Mouse (Mus musculus): ENCODE measurements at regions not wholly inside any gene's neighbourhood (a gene's known extent, or its start where the extent isn't known, plus 50 kb on each side); places are given as distances from the start of the nearest gene placed in this dataset.

DNA sequence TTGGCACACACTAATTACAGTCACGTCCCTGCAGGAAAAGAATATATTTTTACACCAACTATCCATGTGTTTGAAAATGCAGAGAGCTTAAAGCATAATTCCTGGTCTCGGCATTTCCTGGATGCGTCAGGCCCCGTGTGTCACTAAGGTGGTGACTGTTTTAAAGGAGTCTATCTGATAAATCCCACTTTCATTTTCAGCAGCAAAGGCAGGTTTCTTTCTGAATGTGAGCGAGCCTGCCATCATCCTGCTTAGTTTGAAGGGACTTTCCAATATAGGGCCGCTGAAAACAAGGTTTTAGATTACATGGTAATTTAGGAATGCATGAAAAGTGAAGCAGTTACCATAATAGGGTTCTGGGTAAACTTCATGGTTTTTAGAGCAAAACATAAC is 77.5 kb upstream of the Arid5b start:
- Histone ChIP-seq H3K27ac (no peak overlapping the region), H3K4me2 (ENCODE audit: low read depth) (no peak overlapping the region), H3K4me1 (replicated peaks; ENCODE audit: control insufficient read depth in 2 of 2, insufficient read depth in 2 of 2, low read length in 1 of 2) (0 out of 4 replicates have a peak, but pooled peaks cover 0 to 2% of the 10 kb centered on the region in 2 experiments), H3K36me3 (replicated peaks; ENCODE audit: control insufficient read depth, insufficient read depth, low read depth) (no peaks in the 10 kb centered on the region), H3K9me3 (ENCODE audit: control insufficient read depth, low read length) (no peaks in the 10 kb centered on the region), H3K4me3 (ENCODE audit: insufficient read depth in 1 of 2, low read depth in 2 of 2, low read length in 2 of 2) (no peak overlapping the region), H3K9ac (replicated peaks) (no peak overlapping the region), H3K27me3 (ENCODE audit: control insufficient read depth, insufficient read depth, low read length) (no peaks in the 10 kb centered on the region)
- DNase-seq (ENCODE audit: low read depth in 3 of 3, low spot score in 3 of 3) (no peak), ATAC-seq (ENCODE audit: insufficient read depth) (no peak)
- 54% methylated on average over 6 of the region's 6 CpGs for WGBS (ENCODE audit: insufficient replicate concordance)
- TF ChIP-seq EP300 (IDR thresholded peaks at IDR 0.05; ENCODE audit: low read depth) (no peak), CTCF (IDR thresholded peaks at IDR 0.05; ENCODE audit: low read depth) (no peak)

DNA sequence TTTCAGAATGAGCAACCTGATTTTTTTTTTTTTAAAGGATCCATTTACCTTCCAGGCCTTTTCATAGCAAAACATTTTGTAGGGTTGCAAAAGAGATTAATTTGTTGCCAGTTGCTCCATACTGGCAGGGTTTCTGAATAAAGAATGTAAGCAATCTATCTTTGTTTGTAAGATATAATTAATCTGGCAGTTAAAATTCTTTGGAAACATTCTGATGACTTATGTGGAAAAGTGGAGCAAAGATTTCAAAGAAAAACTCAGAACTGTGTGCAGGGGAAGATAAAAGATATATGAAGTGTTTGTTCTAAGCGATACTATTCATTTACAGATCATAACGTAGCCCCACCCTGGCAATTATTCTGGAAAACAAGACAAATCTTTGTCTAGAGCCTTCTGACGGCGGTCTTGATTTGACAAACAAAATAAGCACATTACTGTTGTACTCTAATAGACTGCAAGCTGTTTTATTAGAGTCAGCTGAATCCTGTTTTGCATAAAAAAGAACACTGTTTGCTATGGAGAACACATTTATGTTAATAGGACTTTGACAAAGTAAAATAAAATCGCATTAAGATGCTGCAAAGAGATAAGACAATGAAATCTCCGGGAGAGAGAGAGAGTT is 77.0 kb upstream of the Arid5b start:
- Histone ChIP-seq H3K4me2 (ENCODE audit: low read depth) (no peak overlapping the region), H3K4me3 (ENCODE audit: insufficient read depth in 1 of 2, low read depth in 2 of 2, low read length in 2 of 2) (no peak overlapping the region), H3K9me3 (ENCODE audit: control insufficient read depth, low read length) (no peaks in the 10 kb centered on the region), H3K4me1 (replicated peaks; ENCODE audit: control insufficient read depth in 2 of 2, insufficient read depth in 2 of 2, low read length in 1 of 2) (0 out of 4 replicates have a peak, but pooled peaks cover 0 to 2% of the 10 kb centered on the region in 2 experiments), H3K9ac (replicated peaks) (no peak overlapping the region), H3K27me3 (ENCODE audit: control insufficient read depth, insufficient read depth, low read length) (no peaks in the 10 kb centered on the region), H3K27ac (no peak overlapping the region), H3K36me3 (replicated peaks; ENCODE audit: control insufficient read depth, insufficient read depth, low read depth) (no peaks in the 10 kb centered on the region)
- ATAC-seq (ENCODE audit: insufficient read depth): no peak
- 53% methylated on average over 6 of the region's 6 CpGs for WGBS (ENCODE audit: insufficient replicate concordance)
- no peak for DNase-seq (ENCODE audit: low read depth in 3 of 3, low spot score in 3 of 3)
- no peak for TF ChIP-seq CTCF (IDR thresholded peaks at IDR 0.05; ENCODE audit: low read depth)
- no peak for TF ChIP-seq EP300 (IDR thresholded peaks at IDR 0.05; ENCODE audit: low read depth)

DNA sequence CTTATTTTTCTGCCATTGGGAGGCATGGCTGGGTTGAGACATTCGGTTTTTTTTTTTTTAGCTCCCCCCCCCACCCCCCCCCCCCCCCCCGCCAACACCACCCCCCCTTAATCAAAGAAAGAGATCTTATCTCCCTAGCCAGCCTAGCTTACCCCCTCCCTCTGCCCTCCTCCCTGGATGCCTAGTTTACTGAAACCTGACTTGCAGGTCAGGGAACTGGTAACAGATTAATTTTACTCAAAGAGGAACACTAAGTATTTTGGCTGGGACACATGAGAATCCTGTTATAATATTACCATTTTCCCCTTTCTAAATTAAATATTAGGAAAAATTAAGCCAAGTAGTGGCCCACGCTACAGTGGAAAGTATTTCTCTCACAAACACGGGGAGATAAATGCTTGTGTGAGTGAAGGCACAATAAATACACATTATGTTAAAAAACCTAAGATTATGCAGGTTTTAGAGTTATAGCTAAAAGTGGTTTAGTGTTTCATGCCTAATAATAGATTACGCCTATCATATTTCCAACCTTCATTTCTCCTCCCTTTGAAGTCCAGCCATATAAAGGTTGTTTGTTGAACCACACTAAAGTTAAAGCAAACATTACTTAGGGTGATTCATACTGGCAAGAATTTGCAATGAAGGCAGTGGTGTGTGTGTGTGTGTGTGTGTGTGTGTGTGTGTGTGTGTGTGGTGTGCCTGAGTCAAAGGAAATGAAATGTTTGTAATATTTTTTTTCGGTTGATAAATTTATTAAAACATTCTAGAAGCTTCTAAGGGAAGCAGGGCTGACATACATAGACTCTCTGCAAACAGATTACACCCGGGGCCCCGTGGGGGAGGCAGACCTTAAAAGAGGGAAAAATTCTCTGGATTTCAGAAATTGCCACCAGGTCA is 76.0 kb upstream of the Arid5b start:
- TF ChIP-seq CTCF (IDR thresholded peaks at IDR 0.05; ENCODE audit: low read depth) (no peak), EP300 (IDR thresholded peaks at IDR 0.05; ENCODE audit: low read depth) (no peak)
- ATAC-seq (ENCODE audit: insufficient read depth) (no peak), DNase-seq (ENCODE audit: low read depth in 3 of 3, low spot score in 3 of 3) (no peak)
- no peaks in the 10 kb centered on the region for H3K36me3 ChIP-seq (replicated peaks; ENCODE audit: control insufficient read depth, insufficient read depth, low read depth)
- no peaks in the 10 kb centered on the region for H3K9me3 ChIP-seq (ENCODE audit: control insufficient read depth, low read length)
- no peak overlapping the region for H3K4me3 ChIP-seq (ENCODE audit: insufficient read depth in 1 of 2, low read depth in 2 of 2, low read length in 2 of 2)
- WGBS (ENCODE audit: insufficient replicate concordance): 40% methylated on average over 7 of the region's 8 CpGs
- no peak overlapping the region for H3K9ac ChIP-seq (replicated peaks)
- H3K4me1 ChIP-seq (replicated peaks; ENCODE audit: control insufficient read depth in 2 of 2, insufficient read depth in 2 of 2, low read length in 1 of 2): 0 out of 4 replicates have a peak, but pooled peaks cover 0 to 2% of the 10 kb centered on the region in 2 experiments
- H3K27me3 ChIP-seq (ENCODE audit: control insufficient read depth, insufficient read depth, low read length): no peaks in the 10 kb centered on the region
- H3K4me2 ChIP-seq (ENCODE audit: low read depth): no peak overlapping the region
- H3K27ac ChIP-seq: no peak overlapping the region

DNA sequence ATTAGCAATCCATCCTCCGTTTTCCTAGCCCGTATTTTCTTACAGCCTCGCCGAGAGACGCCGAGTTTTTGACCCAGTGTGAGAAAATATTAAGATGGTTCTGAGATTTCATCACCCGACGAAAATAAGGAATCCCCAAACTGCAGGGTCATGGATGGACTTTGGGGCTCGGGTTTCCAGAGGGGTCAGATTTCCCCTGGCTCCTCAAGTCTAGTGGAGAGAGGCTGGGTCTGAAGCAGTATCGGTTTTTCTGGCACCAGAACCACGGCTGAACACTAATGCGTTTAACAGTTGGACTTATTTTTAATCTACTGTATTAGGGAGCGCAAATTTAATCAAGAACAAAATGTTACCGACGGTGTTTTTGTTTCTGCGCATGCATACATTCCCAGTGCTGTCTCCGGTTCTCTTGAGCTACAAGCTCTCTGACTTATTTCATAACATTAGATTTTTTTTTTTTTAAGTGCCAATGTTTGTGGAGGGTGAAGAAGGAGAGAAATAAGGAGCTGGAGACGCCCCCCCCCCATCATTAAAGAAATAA is 75.2 kb upstream of the Arid5b start:
- TF ChIP-seq EP300 (IDR thresholded peaks at IDR 0.05; ENCODE audit: low read depth): no peak
- TF ChIP-seq CTCF (IDR thresholded peaks at IDR 0.05; ENCODE audit: low read depth): no peak
- no peak overlapping the region for H3K9ac ChIP-seq (replicated peaks)
- no peak overlapping the region for H3K27ac ChIP-seq
- no peaks in the 10 kb centered on the region for H3K9me3 ChIP-seq (ENCODE audit: control insufficient read depth, low read length)
- no peak overlapping the region for H3K4me3 ChIP-seq (ENCODE audit: insufficient read depth in 1 of 2, low read depth in 2 of 2, low read length in 2 of 2)
- H3K27me3 ChIP-seq (ENCODE audit: control insufficient read depth, insufficient read depth, low read length): no peaks in the 10 kb centered on the region
- ATAC-seq (ENCODE audit: insufficient read depth): no peak
- no peak for DNase-seq (ENCODE audit: low read depth in 3 of 3, low spot score in 3 of 3)
- no peak overlapping the region for H3K4me2 ChIP-seq (ENCODE audit: low read depth)
- WGBS (ENCODE audit: insufficient replicate concordance): 73% methylated on average over 18 of the region's 18 CpGs
- no peaks in the 10 kb centered on the region for H3K36me3 ChIP-seq (replicated peaks; ENCODE audit: control insufficient read depth, insufficient read depth, low read depth)
- 0 out of 4 replicates have a peak, but pooled peaks cover 0 to 2% of the 10 kb centered on the region in 2 experiments for H3K4me1 ChIP-seq (replicated peaks; ENCODE audit: control insufficient read depth in 2 of 2, insufficient read depth in 2 of 2, low read length in 1 of 2)
